ENCODE assay signal across 21 mouse cellular contexts in the genomic region with DNA sequence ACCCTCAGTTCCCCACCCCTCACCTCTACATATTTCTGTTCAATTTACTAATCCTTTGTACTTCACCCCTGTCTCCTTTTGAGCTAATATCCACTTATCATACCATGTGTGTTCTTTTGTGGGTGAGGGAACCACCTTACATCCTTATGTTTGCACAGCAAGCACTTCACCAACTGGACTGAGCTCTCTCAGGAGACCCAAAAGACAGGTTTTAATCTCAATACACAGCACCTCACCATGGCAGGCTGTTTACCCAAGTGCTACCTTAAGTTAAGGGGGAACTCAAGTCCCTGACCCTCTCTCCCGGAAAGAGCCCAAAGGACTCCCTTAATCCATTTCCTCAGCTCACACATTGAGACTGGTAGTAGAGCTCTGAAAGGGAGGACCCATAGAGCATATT.
DNase-seq lines count a peak whose midpoint lies in the region; ATAC-seq and TF ChIP-seq lines count a peak whose summit lies in the region.
"Had no signal": no experiment of that assay in that cellular context is flagged by ENCODE, and none has a peak within 500 bp of the region (broad histone marks: within the 10 kb centered on the region; RNA-seq: fewer than 3 reads in every experiment).

No protein-coding gene starts in this region.

- H3K36me3 ChIP-seq in lung, embryonic 14.5 days (ENCODE audit: insufficient read depth), result no peaks in the 10 kb centered on the region
- no peaks in the 10 kb centered on the region for H3K36me3 ChIP-seq in lung, embryonic 15.5 days
- no peaks in the 10 kb centered on the region for H3K36me3 ChIP-seq in lung, postnatal 0 days (ENCODE audit: insufficient read depth, low read length)
- H3K36me3 ChIP-seq in lung, embryonic 16.5 days (ENCODE audit: control insufficient read depth, insufficient read depth, low read length), result no peaks in the 10 kb centered on the region
- H3K36me3 ChIP-seq: G1E had no signal

- no peaks in the 10 kb centered on the region for H3K9me3 ChIP-seq in lung, embryonic 14.5 days (ENCODE audit: low read depth, low read length)
- no peaks in the 10 kb centered on the region for H3K9me3 ChIP-seq in lung, embryonic 15.5 days
- H3K9me3 ChIP-seq in lung, postnatal 0 days (ENCODE audit: low read length), result no peaks in the 10 kb centered on the region
- H3K9me3 ChIP-seq in lung, embryonic 16.5 days (ENCODE audit: control insufficient read depth, low read length), result no peaks in the 10 kb centered on the region
- H3K9me3 ChIP-seq: G1E had no signal

- H3K9ac ChIP-seq in lung, embryonic 14.5 days, result no peak overlapping the region
- H3K9ac ChIP-seq in lung, embryonic 15.5 days, result no peak overlapping the region
- no peak overlapping the region for H3K9ac ChIP-seq in lung, postnatal 0 days (replicated peaks; ENCODE audit: low read depth)
- H3K9ac ChIP-seq in lung, embryonic 16.5 days (ENCODE audit: low read length), result no peak overlapping the region

- no peak for TF ChIP-seq EP300 in lung, postnatal 0 days (IDR thresholded peaks at IDR 0.05)

- peak; percentile 25 for DNase-seq in lung, embryonic 14.5 days
- no peak for DNase-seq in lung, postnatal 10 days
- no peak for DNase-seq in lung, postnatal 0 days (ENCODE audit: low spot score)
- DNase-seq in lung, adult 2 months, result no peak
- DNase-seq: adrenal gland, adult 2 months; adrenal gland, adult 8-10 months; adrenal gland, postnatal 10 days; adrenal gland, postnatal 14 days; adrenal gland, postnatal 25 days; adrenal gland, postnatal 36 days; B cell, adult 2 months; cerebellum, adult 11 months; cerebellum, adult 11-12 months; cerebellum, adult 18-20 months had no signal

- peak; percentile 80; the same call in 1 of the 2 replicates for ATAC-seq in lung, embryonic 14.5 days (ENCODE audit: insufficient read depth)
- ATAC-seq in lung, embryonic 15.5 days (ENCODE audit: borderline replicate concordance, extremely low read depth, low FRiP score, low TSS enrichment), result peak; percentile 65; the same call in 1 of the 2 replicates
- ATAC-seq in lung, postnatal 0 days, result no peak; the same call in 1 of the 2 replicates
- peak; percentile 93 for ATAC-seq in lung, embryonic 16.5 days (ENCODE audit: low read depth)
- ATAC-seq: activated CD4-positive, CD25-positive, alpha-beta regulatory T cell, adult 4 months; CD4-positive, CD25-positive, alpha-beta regulatory T cell, adult 4 months; Patski had no signal

- 58% methylated on average over 1 of the region's 1 CpGs for WGBS in lung, embryonic 14.5 days
- 55% methylated on average over 1 of the region's 1 CpGs for WGBS in lung, embryonic 15.5 days
- 74% methylated on average over 1 of the region's 1 CpGs for WGBS in lung, postnatal 0 days
- WGBS in lung, embryonic 16.5 days, result 54% methylated on average over 1 of the region's 1 CpGs
- WGBS in lung, adult 2 months, result 79% methylated on average over 1 of the region's 1 CpGs

- TF ChIP-seq CTCF in lung, embryonic 14.5 days (IDR thresholded peaks at IDR 0.05; ENCODE audit: low read depth), result no peak
- TF ChIP-seq CTCF in lung, postnatal 0 days (IDR thresholded peaks at IDR 0.05), result no peak
- no peak for TF ChIP-seq CTCF in lung, adult 2 months (IDR thresholded peaks at IDR 0.05; ENCODE audit: insufficient read depth, low read length)

- no peak for TF ChIP-seq POLR2A in lung, adult 2 months (IDR thresholded peaks at IDR 0.05; ENCODE audit: borderline replicate concordance, extremely low read depth, low read depth, low read length)

- no peaks in the 10 kb centered on the region for H3K27me3 ChIP-seq in lung, embryonic 14.5 days (ENCODE audit: insufficient read depth, low read length)
- no peaks in the 10 kb centered on the region for H3K27me3 ChIP-seq in lung, embryonic 15.5 days
- no peaks in the 10 kb centered on the region for H3K27me3 ChIP-seq in lung, postnatal 0 days (replicated peaks; ENCODE audit: insufficient read depth, low read length)
- no peaks in the 10 kb centered on the region for H3K27me3 ChIP-seq in lung, embryonic 16.5 days (ENCODE audit: control insufficient read depth, insufficient read depth, low read depth, low read length)
- H3K27me3 ChIP-seq: CH12.LX, Patski had no signal

- H3K4me1 ChIP-seq in lung, embryonic 14.5 days (ENCODE audit: insufficient read depth), result no peaks in the 10 kb centered on the region
- no peaks in the 10 kb centered on the region for H3K4me1 ChIP-seq in lung, embryonic 15.5 days
- H3K4me1 ChIP-seq in lung, postnatal 0 days (ENCODE audit: insufficient read depth, low read depth, low read length), result no peaks in the 10 kb centered on the region
- H3K4me1 ChIP-seq in lung, embryonic 16.5 days (replicated peaks; ENCODE audit: control insufficient read depth, insufficient read depth, low read length), result no peaks in the 10 kb centered on the region
- no peaks in the 10 kb centered on the region for H3K4me1 ChIP-seq in lung, adult 2 months (ENCODE audit: control insufficient read depth, insufficient read depth, low read length)

- no peak overlapping the region for H3K4me2 ChIP-seq in lung, embryonic 14.5 days
- H3K4me2 ChIP-seq in lung, embryonic 15.5 days, result no peak overlapping the region
- no peak overlapping the region for H3K4me2 ChIP-seq in lung, postnatal 0 days (replicated peaks; ENCODE audit: low read depth, low read length)
- H3K4me2 ChIP-seq in lung, embryonic 16.5 days (ENCODE audit: low read depth, low read length), result no peak overlapping the region

- H3K4me3 ChIP-seq in lung, embryonic 14.5 days (ENCODE audit: low read depth, low read length), result no peak overlapping the region
- H3K4me3 ChIP-seq in lung, embryonic 15.5 days, result no peak overlapping the region
- no peak overlapping the region for H3K4me3 ChIP-seq in lung, postnatal 0 days (ENCODE audit: low read depth, low read length)
- no peak overlapping the region for H3K4me3 ChIP-seq in lung, embryonic 16.5 days (ENCODE audit: low read length)
- no peak overlapping the region for H3K4me3 ChIP-seq in lung, adult 2 months (replicated peaks; ENCODE audit: extremely low read depth, low read depth, low read length)

- no peak overlapping the region for H3K27ac ChIP-seq in lung, embryonic 14.5 days (ENCODE audit: low read depth)
- H3K27ac ChIP-seq in lung, embryonic 15.5 days, result peak overlapping the region; percentile 39
- H3K27ac ChIP-seq in lung, postnatal 0 days (ENCODE audit: low read length), result no peak overlapping the region
- H3K27ac ChIP-seq in lung, embryonic 16.5 days (ENCODE audit: low read length), result peak overlapping the region; percentile 66

Comparison
In these comparisons a context has a peak if more than half of its experiments do, and no peak if none do; other contexts are left out.
1. H3K27ac ChIP-seq: peak in lung, embryonic 15.5 days (single experiment) and lung, embryonic 16.5 days (single experiment); none in lung, embryonic 14.5 days (single experiment) and lung, postnatal 0 days (single experiment).